Mouse (Mus musculus) spleen, adult 2 months (tissue): ENCODE measurements around the gene Cptp. TPM values are rescaled to one million over a fixed set of nuclear protein-coding genes. Genes with fewer than 3 reads are reported as not detected.
A peak's percentile ranks its signal among the peaks of the same experiment; 100 is the strongest.

Experiments
- DNase-seq, 2 experiments: peaks; one replicate each; pipeline versions ENCODE4 v3.0.0 to v3.0.0-alpha.2; 2012 to 2021; ENCODE audit warnings: low spot score in 2 of 2, low read depth in 1 of 2
- H3K27ac ChIP-seq: fragments of 200-500 bp; 2 replicates; pipeline ENCODE4 v1.5.1; 2012; ENCODE audit warnings: low read length, inconsistent platforms; ENCODE audit not compliant: insufficient read depth
- H3K27me3 ChIP-seq: fragments of 200-500 bp; 2 replicates; pipeline ENCODE4 v1.6.1; 2012; ENCODE audit warnings: mild to moderate bottlenecking, moderate library complexity, low read length, inconsistent platforms; ENCODE audit not compliant: control insufficient read depth, insufficient read depth
- H3K36me3 ChIP-seq: fragments of 200-500 bp; 2 replicates; pipeline ENCODE4 v1.6.1; 2012; ENCODE audit warnings: mild to moderate bottlenecking, low read length, inconsistent platforms; ENCODE audit not compliant: control insufficient read depth, insufficient read depth
- H3K4me1 ChIP-seq: fragments of 200-500 bp; 2 replicates; pipeline ENCODE4 v1.6.1; 2011; ENCODE audit warnings: inconsistent platforms; ENCODE audit not compliant: control insufficient read depth, insufficient read depth, insufficient read length
- H3K4me3 ChIP-seq: fragments of 200-500 bp; 2 replicates; pipeline ENCODE4 v1.5.1; 2011; ENCODE audit warnings: mild to moderate bottlenecking, inconsistent platforms; ENCODE audit not compliant: insufficient read depth, insufficient read length; ENCODE audit errors: extremely low read depth
- CTCF ChIP-seq: fragments of 200-500 bp; IDR thresholded peaks from 2 replicates; pipeline ENCODE4 v1.5.1; 2011; ENCODE audit warnings: mild to moderate bottlenecking, inconsistent platforms; ENCODE audit not compliant: insufficient read depth, insufficient read length, insufficient replicate concordance; ENCODE audit errors: extremely low read depth
- POLR2A ChIP-seq: fragments of 200-500 bp; IDR thresholded peaks from 2 replicates; pipeline ENCODE4 v1.6.1; 2011; ENCODE audit warnings: low read depth, low read length, inconsistent platforms
- WGBS: fragments of 180-500 bp; shearing (Covaris S2); methylation state at CpG from one replicate; pipeline ENCODE4 v1.1.7; 2018; 5-methylcytosine and 5-hydroxymethylcytosine counted together
- polyA plus RNA-seq: library from polyadenylated mRNA; depleted of rRNA; stranded (reverse); fragments of >200 nt; gene quantifications from 2 replicates; pipeline ENCODE4 v1.2.3, GENCODE M21; 2012

Gene Cptp
- polyA plus RNA-seq, 1 experiment = 18.9 TPM

- H3K27ac ChIP-seq = no peak overlapping the region
- TF ChIP-seq CTCF (no peak), POLR2A (no peak)
- no peak overlapping the region for H3K4me3 ChIP-seq
- 94% methylated on average over 13 of the region's 13 CpGs for WGBS
- peaks cover 40% of the 10 kb centered on the region for H3K36me3 ChIP-seq
- H3K4me1 ChIP-seq = no peaks in the 10 kb centered on the region
- no peaks in the 10 kb centered on the region for H3K27me3 ChIP-seq
- no peak for DNase-seq
These were observed 34.0 kb upstream of the Cptp start for GRCm38 (mm10) chr4:155903246-155903645.

GRCm38 (mm10) chr4:155901205-155901604 lies 32.0 kb upstream of the Cptp start:
- WGBS = 66% methylated on average over 3 of the region's 3 CpGs
- no peaks in the 10 kb centered on the region for H3K4me1 ChIP-seq
- DNase-seq = no peak
- H3K27ac ChIP-seq = no peak overlapping the region
- H3K27me3 ChIP-seq = no peaks in the 10 kb centered on the region
- H3K4me3 ChIP-seq = no peak overlapping the region
- H3K36me3 ChIP-seq = peaks cover 40% of the 10 kb centered on the region
- no peak for TF ChIP-seq POLR2A
- no peak for TF ChIP-seq CTCF

- Histone ChIP-seq H3K27ac (no peak overlapping the region), H3K36me3 (peaks cover 37% of the 10 kb centered on the region), H3K4me3 (no peak overlapping the region), H3K4me1 (peaks cover 4% of the 10 kb centered on the region; the same call in 1 of the 2 replicates), H3K27me3 (no peaks in the 10 kb centered on the region)
- DNase-seq = no peak
- no peak for TF ChIP-seq POLR2A
- no peak for TF ChIP-seq CTCF
- 94% methylated on average over 7 of the region's 7 CpGs for WGBS
These were observed 30.1 kb upstream of the Cptp start for GRCm38 (mm10) chr4:155899355-155899754.

GRCm38 (mm10) chr4:155898318-155898717 lies 29.1 kb upstream of the Cptp start:
- Histone ChIP-seq H3K4me3 (no peak overlapping the region), H3K27me3 (no peaks in the 10 kb centered on the region), H3K27ac (no peak overlapping the region), H3K36me3 (peaks cover 35% of the 10 kb centered on the region), H3K4me1 (peaks cover 10% of the 10 kb centered on the region; the same call in 1 of the 2 replicates)
- 99% methylated on average over 2 of the region's 2 CpGs for WGBS
- no peak for DNase-seq
- TF ChIP-seq POLR2A (no peak), CTCF (no peak)

GRCm38 (mm10) chr4:155896461-155896860 lies 27.2 kb upstream of the Cptp start:
- DNase-seq = no peak
- Histone ChIP-seq H3K36me3 (peaks cover 19% of the 10 kb centered on the region), H3K27ac (no peak overlapping the region), H3K27me3 (no peaks in the 10 kb centered on the region), H3K4me1 (peaks cover 17% of the 10 kb centered on the region; the same call in 1 of the 2 replicates), H3K4me3 (no peak overlapping the region)
- 97% methylated on average over 12 of the region's 12 CpGs for WGBS
- TF ChIP-seq CTCF (no peak), POLR2A (no peak)

GRCm38 (mm10) chr4:155895826-155896225 lies 26.6 kb upstream of the Cptp start:
- Histone ChIP-seq H3K27me3 (no peaks in the 10 kb centered on the region), H3K36me3 (peaks cover 15% of the 10 kb centered on the region), H3K27ac (no peak overlapping the region), H3K4me3 (no peak overlapping the region), H3K4me1 (peaks cover 20% of the 10 kb centered on the region)
- 71% methylated on average over 4 of the region's 4 CpGs for WGBS
- no peak for TF ChIP-seq POLR2A
- TF ChIP-seq CTCF = no peak
- no peak for DNase-seq

- Histone ChIP-seq H3K4me3 (no peak overlapping the region), H3K27me3 (no peaks in the 10 kb centered on the region), H3K27ac (peak overlapping the region; percentile 18; the same call in 1 of the 2 replicates), H3K4me1 (peaks cover 23% of the 10 kb centered on the region), H3K36me3 (peaks cover 11% of the 10 kb centered on the region)
- DNase-seq = no peak
- TF ChIP-seq CTCF (no peak), POLR2A (no peak)
- WGBS = 86% methylated on average over 6 of the region's 6 CpGs
These were observed 26.0 kb upstream of the Cptp start for GRCm38 (mm10) chr4:155895216-155895615.
